Mouse (Mus musculus): ENCODE measurements around the gene Lgi2.
A peak's percentile ranks its signal among the peaks of the same experiment; 100 is the strongest.

Gene Lgi2

DNA sequence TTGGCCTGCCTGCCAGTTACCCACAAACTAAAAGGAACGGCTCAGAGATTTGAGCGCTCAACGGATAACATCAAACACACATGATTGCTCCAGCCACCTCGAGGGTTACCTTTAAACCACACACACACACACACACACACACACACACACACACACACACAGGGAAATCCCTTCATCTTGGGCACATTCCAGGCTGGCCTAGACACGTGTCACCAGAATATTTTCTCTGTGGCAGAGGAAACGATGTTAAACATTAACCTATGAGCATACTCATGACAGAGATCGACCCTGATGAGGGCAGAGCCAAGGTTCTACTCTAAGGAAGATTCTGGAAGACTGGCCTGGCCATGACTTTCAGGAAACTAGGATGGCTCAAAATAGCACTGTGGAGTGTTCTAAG, 29.2 kb downstream of the Lgi2 start:
- no peak for DNase-seq (ENCODE audit: low read depth, low spot score)

- DNase-seq (ENCODE audit: low read depth, low spot score): no peak
Measured at GRCm38 (mm10) chr5:52534798-52535590, 31.3 kb downstream of the Lgi2 start.

- no peak for DNase-seq (ENCODE audit: low read depth, low spot score)
Measured at GRCm38 (mm10) chr5:52533705-52534104, 32.6 kb downstream of the Lgi2 start.

DNA sequence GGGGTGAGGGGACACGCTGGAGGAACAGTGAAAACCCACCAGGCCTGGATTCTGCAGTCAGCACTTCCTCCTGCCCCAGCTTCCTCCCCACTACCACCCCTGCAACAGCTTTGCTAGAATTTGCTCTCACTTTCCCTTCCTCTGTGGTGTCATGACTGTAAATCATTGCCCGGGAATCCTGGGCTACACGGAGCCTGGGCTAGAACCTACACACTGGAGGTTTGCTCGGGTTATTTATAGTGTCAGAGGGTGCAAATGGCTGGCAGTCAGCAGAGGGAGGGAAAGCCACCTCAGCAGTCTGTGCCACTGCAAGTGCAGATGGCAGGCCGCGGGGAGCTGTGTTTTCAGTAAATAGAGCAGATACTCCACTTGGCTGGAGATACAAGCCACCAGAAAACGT, 37.7 kb downstream of the Lgi2 start:
- no peak for DNase-seq (ENCODE audit: low read depth, low spot score)

- no peak for DNase-seq (ENCODE audit: low read depth, low spot score)
Measured at GRCm38 (mm10) chr5:52526324-52526986, 39.8 kb downstream of the Lgi2 start.

- DNase-seq (ENCODE audit: low read depth, low spot score): peak; percentile 30
Measured at GRCm38 (mm10) chr5:52524207-52524606, 42.1 kb downstream of the Lgi2 start.

DNA sequence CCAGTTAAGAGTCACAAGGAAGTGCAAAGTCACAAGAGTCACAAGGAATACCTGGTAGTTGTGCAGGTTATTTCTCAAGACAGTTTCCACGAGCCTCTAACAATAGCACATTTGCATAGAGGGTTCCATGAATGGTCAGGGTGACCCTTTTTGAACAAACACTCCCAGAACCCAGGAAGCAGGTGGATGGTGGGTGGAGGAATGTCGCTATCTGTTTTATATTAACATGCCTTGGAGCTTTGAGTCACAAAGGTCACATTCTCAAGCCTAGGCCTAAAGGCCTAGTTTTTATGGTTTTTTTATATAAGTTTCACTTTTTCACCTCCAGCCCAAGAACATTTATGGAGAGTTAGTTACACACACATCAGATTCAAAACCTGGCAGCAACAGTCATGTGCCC, 46.3 kb downstream of the Lgi2 start:
- DNase-seq (ENCODE audit: low read depth, low spot score): no peak

DNA sequence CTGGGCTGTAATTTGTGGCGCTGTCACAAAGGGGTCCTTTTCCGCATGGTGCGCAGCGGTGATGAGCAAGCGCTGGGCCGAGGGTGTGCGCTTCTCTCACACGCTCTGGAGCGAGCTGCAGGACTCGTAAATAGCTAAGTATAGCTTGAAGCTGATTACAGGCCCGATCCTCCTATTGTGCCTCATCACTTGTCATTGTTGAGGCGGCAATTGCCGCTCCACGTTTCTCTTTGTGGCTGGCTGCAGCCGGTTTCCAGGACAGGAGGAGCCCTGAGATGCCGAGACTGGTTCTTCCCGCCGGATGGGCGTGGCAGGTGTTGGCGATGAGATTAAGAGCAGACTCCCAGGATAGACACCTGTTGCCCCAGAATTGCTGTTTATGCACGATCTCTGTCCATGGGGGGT, 50.2 kb downstream of the Lgi2 start:
- DNase-seq (ENCODE audit: low read depth, low spot score): peak; percentile 52

DNA sequence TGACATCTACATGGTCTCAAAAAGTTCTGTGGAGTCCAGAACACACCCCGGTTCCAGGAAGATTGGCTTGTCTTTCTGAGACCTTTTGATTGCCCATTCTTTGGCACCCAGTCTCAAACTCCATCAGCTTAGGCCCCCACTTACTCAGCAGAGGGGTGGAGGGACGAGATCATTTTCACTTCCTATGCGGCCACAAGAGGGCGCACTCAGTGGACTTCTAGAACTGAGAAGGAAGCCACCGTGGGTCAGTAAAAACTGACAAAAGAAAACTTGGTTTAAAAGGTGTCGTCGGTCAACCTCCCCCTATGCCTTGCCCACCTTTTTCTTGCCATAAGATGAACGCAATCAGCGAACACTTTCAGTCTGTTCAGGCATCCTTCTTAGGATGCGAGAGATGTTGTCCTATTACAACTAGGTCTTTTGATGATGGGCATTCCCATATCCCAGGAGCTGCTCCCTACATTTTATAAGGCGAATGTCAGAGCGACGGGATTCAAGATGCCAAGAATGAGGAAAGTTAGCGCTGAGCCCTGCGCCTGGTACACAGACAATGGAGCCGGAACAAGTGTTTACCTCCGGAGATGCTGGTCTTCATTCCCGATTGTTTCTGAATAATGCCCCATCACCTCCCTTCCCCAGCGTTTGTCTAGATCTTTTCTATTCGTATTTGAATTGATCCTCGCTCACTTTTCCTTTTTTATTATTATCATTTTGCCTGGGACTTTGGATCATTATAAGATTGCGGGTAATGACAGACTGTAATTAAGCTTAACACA, 50.8 kb downstream of the Lgi2 start:
- DNase-seq (ENCODE audit: low read depth, low spot score): peak; percentile 86

DNA sequence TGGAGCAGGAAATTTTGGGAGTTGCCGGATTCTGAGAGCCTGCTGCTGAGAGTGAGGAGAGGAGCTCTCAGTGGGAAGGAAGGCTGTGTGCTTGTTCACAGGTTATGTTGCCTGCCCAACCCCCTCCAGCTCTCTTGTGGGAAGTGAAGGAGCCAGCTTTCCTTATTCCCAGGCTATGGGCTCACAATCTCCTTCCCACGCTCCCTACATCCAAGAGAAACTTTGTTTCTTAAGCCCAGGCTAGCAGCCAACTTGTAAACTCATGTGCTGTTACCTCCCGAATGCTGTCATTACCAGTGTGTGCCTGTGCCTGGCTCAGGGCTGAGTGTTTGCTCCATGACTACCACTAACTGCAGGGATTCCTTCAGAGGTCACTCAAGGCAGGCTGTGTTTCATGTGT, 55.2 kb downstream of the Lgi2 start:
- DNase-seq (ENCODE audit: low read depth, low spot score): no peak

GRCm38 (mm10) chr5:52509416-52509815, 56.8 kb downstream of the Lgi2 start:
- DNase-seq (ENCODE audit: low read depth, low spot score): no peak

- no peak for DNase-seq (ENCODE audit: low read depth, low spot score)
Measured at GRCm38 (mm10) chr5:52504666-52505065, 61.6 kb downstream of the Lgi2 start.

GRCm38 (mm10) chr5:52504148-52504547, 62.1 kb downstream of the Lgi2 start:
- DNase-seq (ENCODE audit: low read depth, low spot score): no peak

- DNase-seq (ENCODE audit: low read depth, low spot score): no peak
Measured at GRCm38 (mm10) chr5:52495671-52496070, 70.6 kb downstream of the Lgi2 start.

GRCm38 (mm10) chr5:52491496-52491895, 74.8 kb downstream of the Lgi2 start:
- DNase-seq (ENCODE audit: low read depth, low spot score): no peak

DNA sequence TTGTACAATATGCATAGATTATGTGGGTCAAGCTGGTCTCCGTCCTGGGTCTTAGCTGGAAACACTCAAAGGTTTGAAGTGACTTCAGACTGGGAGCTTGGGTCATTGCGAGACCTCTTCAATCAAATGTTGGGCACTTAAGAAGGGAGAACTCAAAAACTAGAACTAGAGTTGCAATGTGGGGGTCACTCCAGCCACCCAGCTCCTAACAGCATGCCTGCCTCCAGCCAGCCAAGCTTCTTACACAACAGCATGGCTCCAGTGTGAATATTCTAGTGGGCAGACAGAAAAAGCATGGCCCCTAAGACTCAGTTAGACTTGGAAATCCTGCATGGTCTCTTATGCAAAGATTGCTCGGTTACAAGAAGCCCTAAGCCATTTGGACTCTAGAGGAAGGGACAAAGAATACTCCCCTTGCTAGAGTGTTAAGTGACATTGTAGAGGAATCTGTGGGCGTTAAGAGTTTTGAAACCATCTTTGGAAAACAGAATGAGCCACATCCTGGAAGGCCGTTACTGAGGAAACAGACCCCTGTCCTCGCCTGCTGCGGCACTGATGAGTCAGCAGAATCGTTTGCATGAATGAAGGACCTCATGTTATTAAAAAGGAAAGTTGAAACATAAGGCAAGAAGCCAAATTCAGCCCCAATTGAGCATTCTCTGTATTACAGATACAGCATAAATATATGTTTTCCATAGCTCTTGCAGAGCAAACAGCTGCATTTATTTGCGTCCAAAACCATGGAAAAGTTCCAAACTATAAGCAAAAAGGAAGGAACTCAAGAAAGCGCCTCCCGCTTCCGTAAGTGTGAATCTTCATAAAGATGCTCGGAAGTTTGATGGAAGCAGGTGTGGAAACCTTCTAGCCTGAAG, 78.5 kb downstream of the Lgi2 start:
- no peak for DNase-seq (ENCODE audit: low read depth, low spot score)
